Mouse (Mus musculus): ENCODE results near the gene Mcl1. TPM values are rescaled to one million over a fixed set of nuclear protein-coding genes. Genes with fewer than 3 reads are reported as not detected.
A peak's percentile ranks its signal among the peaks of the same experiment; 100 is the strongest.

Gene Mcl1
- polyA plus RNA-seq, 1 experiment from 2014 or later, result 52.3 TPM

GRCm38 (mm10) chr3:95631304-95631703, 27.3 kb upstream of the Mcl1 start:
- Histone ChIP-seq H3K27me3 (replicated peaks) (no peaks in the 10 kb centered on the region), H3K4me1 (replicated peaks) (peaks cover under 1% of the 10 kb centered on the region; the same call in 1 of the 2 replicates), H3K4me3 (replicated peaks) (no peak overlapping the region), H3K9me3 (no peaks in the 10 kb centered on the region), H3K36me3 (peaks cover 29% of the 10 kb centered on the region), H3K27ac (no peak overlapping the region), H3K9ac (no peak overlapping the region), H3K4me2 (replicated peaks) (no peak overlapping the region)
- no peak for ATAC-seq
- WGBS, result 58% methylated on average over 6 of the region's 6 CpGs

DNA sequence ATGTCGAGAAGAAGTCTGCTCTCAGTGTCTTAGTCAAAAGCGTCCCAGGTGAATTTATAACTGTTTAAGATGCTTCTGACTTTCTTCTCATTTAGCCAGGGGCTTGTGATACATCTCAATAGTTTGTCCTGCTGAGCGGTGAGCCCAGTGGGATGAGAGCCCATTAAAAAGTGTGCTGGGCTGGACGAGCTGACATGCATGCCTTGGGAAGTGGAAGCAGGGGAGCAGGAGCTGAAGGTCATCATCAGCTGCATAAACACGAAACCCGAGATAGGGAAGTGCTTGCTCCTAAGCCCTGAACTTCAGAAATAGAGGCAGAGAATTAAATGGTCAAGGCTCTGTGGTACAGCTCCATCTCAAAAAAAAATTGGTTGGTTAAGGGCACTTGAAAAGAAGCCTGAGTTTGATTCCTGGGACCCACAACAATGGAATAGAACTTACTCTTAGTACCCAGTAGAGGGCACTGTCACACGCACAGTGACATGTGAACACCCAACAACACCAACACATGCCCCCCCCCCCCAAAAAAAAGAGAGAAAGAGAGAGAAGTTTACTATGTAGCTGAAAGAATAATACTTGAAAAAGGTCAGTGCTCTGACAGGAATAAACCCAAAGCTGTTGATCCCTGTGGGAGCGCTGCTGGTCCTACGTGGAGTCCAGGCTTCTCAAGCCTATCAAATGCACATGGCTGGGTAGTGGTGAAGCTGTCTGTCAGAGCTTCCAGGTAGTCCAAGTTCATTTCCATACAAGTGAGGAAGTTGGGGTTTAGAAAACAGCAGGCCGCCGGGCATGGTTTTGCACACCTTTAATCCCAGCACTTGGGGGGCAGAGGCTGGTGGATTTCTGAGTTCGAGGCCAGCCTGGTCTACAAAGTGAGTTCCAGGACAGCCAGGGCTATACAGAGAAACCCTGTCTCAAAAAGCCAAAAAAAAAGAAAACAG, 25.7 kb upstream of the Mcl1 start:
- Histone ChIP-seq H3K36me3 (peaks cover 20% of the 10 kb centered on the region; the same call in 1 of the 2 replicates), H3K9ac (no peak overlapping the region), H3K4me1 (replicated peaks) (no peaks in the 10 kb centered on the region; the same call in 1 of the 2 replicates), H3K4me2 (replicated peaks) (no peak overlapping the region), H3K9me3 (no peaks in the 10 kb centered on the region), H3K27me3 (replicated peaks) (no peaks in the 10 kb centered on the region), H3K4me3 (replicated peaks) (no peak overlapping the region), H3K27ac (no peak overlapping the region)
- ATAC-seq, result no peak; the same call in 1 of the 2 replicates
- WGBS, result 63% methylated on average over 12 of the region's 12 CpGs

DNA sequence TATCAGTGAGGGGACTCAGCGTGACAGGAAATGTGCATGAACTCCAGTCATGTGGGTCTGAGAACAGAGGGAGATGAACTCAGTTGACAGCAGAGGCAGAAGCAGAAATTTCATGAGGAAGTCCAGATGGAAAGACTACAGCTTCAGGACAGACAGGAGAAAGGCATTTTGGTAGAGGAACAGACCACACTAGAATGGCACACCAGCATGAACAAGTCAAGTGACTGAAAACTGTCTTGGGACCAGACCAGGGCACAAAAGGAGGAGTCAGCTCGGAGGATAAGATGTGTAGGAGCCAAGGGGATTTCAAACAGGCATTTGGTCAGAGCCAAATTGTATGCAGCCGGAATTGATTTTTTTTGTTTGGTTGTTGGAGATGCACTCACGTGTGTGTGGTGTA, 23.0 kb upstream of the Mcl1 start:
- no peak for ATAC-seq
- WGBS, result 58% methylated on average over 4 of the region's 4 CpGs
- H3K9me3 ChIP-seq, result no peaks in the 10 kb centered on the region
- no peaks in the 10 kb centered on the region for H3K27me3 ChIP-seq (replicated peaks)
- H3K36me3 ChIP-seq, result peaks cover 9% of the 10 kb centered on the region; the same call in 1 of the 2 replicates
- no peaks in the 10 kb centered on the region; the same call in 1 of the 2 replicates for H3K4me1 ChIP-seq (replicated peaks)
- H3K4me2 ChIP-seq (replicated peaks), result no peak overlapping the region
- H3K27ac ChIP-seq, result no peak overlapping the region
- no peak overlapping the region for H3K9ac ChIP-seq
- no peak overlapping the region for H3K4me3 ChIP-seq (replicated peaks)

DNA sequence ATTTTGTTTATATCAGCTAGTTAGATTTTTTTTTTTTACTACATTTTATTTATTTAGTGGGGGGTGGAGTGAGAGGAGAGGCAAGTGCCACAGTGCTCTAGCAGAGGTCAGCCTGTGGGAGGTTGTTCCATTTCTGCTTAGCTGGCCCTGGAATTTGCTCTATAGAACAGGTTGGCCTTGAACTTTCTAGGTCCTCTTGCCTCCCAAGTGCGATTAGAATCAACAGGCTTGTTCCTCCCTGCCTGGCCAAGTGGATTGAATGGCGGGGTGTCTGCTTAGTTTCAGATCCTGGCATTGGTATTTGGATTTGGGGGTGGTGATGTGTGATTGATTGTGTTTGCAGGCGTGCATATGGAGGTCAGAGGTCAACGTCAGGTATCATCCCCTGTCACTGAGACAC, 22.5 kb upstream of the Mcl1 start:
- Histone ChIP-seq H3K36me3 (peaks cover 9% of the 10 kb centered on the region; the same call in 1 of the 2 replicates), H3K27me3 (replicated peaks) (no peaks in the 10 kb centered on the region), H3K4me1 (replicated peaks) (no peaks in the 10 kb centered on the region; the same call in 1 of the 2 replicates), H3K9me3 (no peaks in the 10 kb centered on the region), H3K27ac (no peak overlapping the region), H3K9ac (no peak overlapping the region), H3K4me3 (replicated peaks) (no peak overlapping the region), H3K4me2 (replicated peaks) (no peak overlapping the region)
- ATAC-seq, result no peak
- 60% methylated on average over 4 of the region's 4 CpGs for WGBS

DNA sequence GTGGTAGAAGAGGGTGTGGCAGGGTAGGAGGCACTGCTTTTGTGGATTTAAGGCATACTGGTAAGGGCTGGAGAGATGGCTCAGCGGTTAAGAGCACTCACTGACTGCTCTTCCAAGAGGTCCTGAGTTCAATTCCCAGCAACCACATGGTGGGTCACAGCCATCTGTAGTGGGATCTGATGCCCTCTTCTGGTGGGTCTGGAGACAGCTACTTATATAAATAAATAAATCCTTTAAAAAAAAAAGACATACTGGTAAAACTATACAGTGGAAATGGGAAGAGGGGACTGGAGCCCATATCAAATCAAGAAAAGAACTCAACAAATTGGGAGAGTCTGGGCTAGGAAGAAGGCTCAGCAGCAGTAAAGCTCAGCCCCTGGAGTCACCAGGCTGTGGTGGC, 18.9 kb upstream of the Mcl1 start:
- H3K4me3 ChIP-seq (replicated peaks), result no peak overlapping the region
- no peak overlapping the region for H3K4me2 ChIP-seq (replicated peaks)
- no peaks in the 10 kb centered on the region for H3K36me3 ChIP-seq
- 91% methylated on average over 1 of the region's 1 CpGs for WGBS
- H3K4me1 ChIP-seq (replicated peaks), result no peaks in the 10 kb centered on the region; the same call in 1 of the 2 replicates
- H3K9me3 ChIP-seq, result no peaks in the 10 kb centered on the region
- no peak overlapping the region for H3K27ac ChIP-seq
- no peak for ATAC-seq
- no peak overlapping the region for H3K9ac ChIP-seq
- no peaks in the 10 kb centered on the region for H3K27me3 ChIP-seq (replicated peaks)

GRCm38 (mm10) chr3:95643097-95643496, 15.5 kb upstream of the Mcl1 start:
- Histone ChIP-seq H3K4me3 (replicated peaks) (no peak overlapping the region), H3K27ac (no peak overlapping the region), H3K9me3 (no peaks in the 10 kb centered on the region), H3K4me2 (replicated peaks) (no peak overlapping the region), H3K9ac (no peak overlapping the region), H3K4me1 (replicated peaks) (no peaks in the 10 kb centered on the region), H3K36me3 (no peaks in the 10 kb centered on the region), H3K27me3 (replicated peaks) (no peaks in the 10 kb centered on the region)
- ATAC-seq, result peak; percentile 55
- 63% methylated on average over 7 of the region's 7 CpGs for WGBS

GRCm38 (mm10) chr3:95645313-95646235, 13.0 kb upstream of the Mcl1 start:
- Histone ChIP-seq H3K4me1 (replicated peaks) (peaks cover 4% of the 10 kb centered on the region; the same call in 1 of the 2 replicates), H3K36me3 (no peaks in the 10 kb centered on the region), H3K4me3 (replicated peaks) (no peak overlapping the region), H3K27ac (no peak overlapping the region), H3K9ac (no peak overlapping the region), H3K4me2 (replicated peaks) (no peak overlapping the region), H3K27me3 (replicated peaks) (no peaks in the 10 kb centered on the region), H3K9me3 (no peaks in the 10 kb centered on the region)
- peak; percentile 59 for ATAC-seq
- 58% methylated on average over 10 of the region's 10 CpGs for WGBS

GRCm38 (mm10) chr3:95648016-95648415, 10.6 kb upstream of the Mcl1 start:
- no peak for ATAC-seq
- Histone ChIP-seq H3K4me3 (replicated peaks) (no peak overlapping the region), H3K9me3 (no peaks in the 10 kb centered on the region), H3K27me3 (replicated peaks) (no peaks in the 10 kb centered on the region), H3K36me3 (no peaks in the 10 kb centered on the region), H3K4me1 (replicated peaks) (peaks cover 13% of the 10 kb centered on the region; the same call in 1 of the 2 replicates), H3K27ac (no peak overlapping the region), H3K9ac (no peak overlapping the region), H3K4me2 (replicated peaks) (no peak overlapping the region)
- 86% methylated on average over 5 of the region's 5 CpGs for WGBS

GRCm38 (mm10) chr3:95650276-95651032, 8.1 kb upstream of the Mcl1 start:
- H3K27me3 ChIP-seq (replicated peaks), result no peaks in the 10 kb centered on the region
- no peaks in the 10 kb centered on the region for H3K9me3 ChIP-seq
- 60% methylated on average over 6 of the region's 6 CpGs for WGBS
- H3K4me1 ChIP-seq (replicated peaks), result peaks cover 23% of the 10 kb centered on the region
- no peak overlapping the region for H3K4me2 ChIP-seq (replicated peaks)
- peak; percentile 44; the same call in 1 of the 2 replicates for ATAC-seq
- H3K4me3 ChIP-seq (replicated peaks), result no peak overlapping the region
- H3K27ac ChIP-seq, result peak overlapping the region; percentile 52
- no peaks in the 10 kb centered on the region for H3K36me3 ChIP-seq
- no peak overlapping the region for H3K9ac ChIP-seq

- Histone ChIP-seq H3K27ac (peak overlapping the region; percentile 52), H3K9me3 (no peaks in the 10 kb centered on the region), H3K36me3 (no peaks in the 10 kb centered on the region), H3K9ac (no peak overlapping the region), H3K4me1 (replicated peaks) (peaks cover 23% of the 10 kb centered on the region), H3K4me2 (replicated peaks) (no peak overlapping the region), H3K4me3 (replicated peaks) (no peak overlapping the region), H3K27me3 (replicated peaks) (no peaks in the 10 kb centered on the region)
- ATAC-seq, result no peak
- 85% methylated on average over 3 of the region's 3 CpGs for WGBS
These were observed 7.6 kb upstream of the Mcl1 start for GRCm38 (mm10) chr3:95651033-95651373.

DNA sequence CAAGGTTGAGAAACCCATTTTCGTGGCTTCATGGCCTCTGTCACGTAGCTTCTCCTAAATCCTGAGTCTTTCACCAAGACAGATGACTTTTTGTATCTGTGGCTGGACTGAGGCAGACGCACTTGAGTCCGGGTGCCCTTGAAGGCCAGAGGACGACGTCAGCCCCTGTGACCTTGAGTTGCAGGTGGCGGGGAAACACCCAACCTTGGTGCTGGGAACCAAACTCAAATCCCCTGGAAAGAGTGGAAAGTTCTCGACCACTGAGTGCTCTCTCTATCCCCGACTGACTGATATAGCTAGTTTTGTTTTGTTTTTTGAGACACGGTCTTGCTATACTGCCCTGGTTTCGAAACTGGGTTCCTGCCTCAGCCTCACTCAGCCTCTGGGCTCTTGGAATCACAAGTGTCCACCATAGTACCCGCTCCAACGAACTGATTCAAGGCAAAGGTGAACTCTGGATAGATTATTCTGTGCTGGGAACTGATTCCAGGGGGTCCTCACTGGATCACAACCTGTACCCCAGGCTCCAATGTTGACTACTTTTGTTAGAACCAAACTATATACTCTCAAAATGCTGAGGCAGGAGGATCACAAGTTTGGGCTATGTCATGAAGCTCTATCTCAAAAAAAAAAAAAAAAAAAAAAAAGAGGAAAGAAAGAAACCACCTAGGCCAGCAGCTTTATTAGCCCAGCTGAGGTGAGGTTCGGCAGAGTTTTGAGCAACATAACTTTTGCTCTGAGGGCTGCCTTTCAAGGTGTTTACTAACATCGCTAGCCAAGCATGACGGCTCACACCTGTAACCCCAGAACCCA, 7.0 kb upstream of the Mcl1 start:
- Histone ChIP-seq H3K27ac (peak overlapping the region; percentile 5; the same call in 1 of the 2 replicates), H3K27me3 (replicated peaks) (no peaks in the 10 kb centered on the region), H3K9ac (no peak overlapping the region), H3K4me3 (replicated peaks) (no peak overlapping the region), H3K9me3 (no peaks in the 10 kb centered on the region), H3K36me3 (no peaks in the 10 kb centered on the region), H3K4me1 (replicated peaks) (peaks cover 23% of the 10 kb centered on the region), H3K4me2 (replicated peaks) (no peak overlapping the region)
- 86% methylated on average over 16 of the region's 16 CpGs for WGBS
- ATAC-seq, result no peak

Measured in intestine, embryonic 15.5 days (tissue).